Mouse (Mus musculus) frontal cortex, postnatal 10 days (tissue): Measurements from ENCODE around the gene Lsr.
"Not testable (repeated sequence)": the region's sequence is repeated elsewhere in the genome, so short reads cannot be mapped to it uniquely, and the experiment has no call there.

Source experiments
- DNase-seq, 2 experiments: peaks; one replicate each; pipeline ENCODE4 v3.0.0; 2022; ENCODE audit warnings: low spot score in 2 of 2, mixed read lengths in 1 of 2

The Lsr gene

DNA sequence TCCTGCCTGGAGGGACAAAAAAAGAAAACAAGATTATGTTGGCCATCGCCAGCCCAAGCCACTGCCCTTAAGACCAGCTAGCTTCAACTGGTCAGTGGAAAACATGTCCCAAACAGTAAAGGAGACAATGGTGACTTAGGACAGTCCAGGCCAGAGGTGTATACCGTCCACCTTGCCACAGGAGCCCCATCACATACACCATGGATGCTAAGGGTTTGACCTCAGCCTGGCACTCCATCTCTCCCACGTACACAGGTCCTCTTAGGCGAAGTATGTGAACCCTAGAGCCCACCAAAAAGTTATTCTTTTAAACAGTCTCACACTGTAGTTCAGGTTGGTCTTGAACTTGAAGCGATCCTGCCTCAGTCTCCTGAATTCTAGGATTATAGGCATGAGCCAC is 10.4 kb downstream of the Lsr start:
- DNase-seq, result no peak

DNA sequence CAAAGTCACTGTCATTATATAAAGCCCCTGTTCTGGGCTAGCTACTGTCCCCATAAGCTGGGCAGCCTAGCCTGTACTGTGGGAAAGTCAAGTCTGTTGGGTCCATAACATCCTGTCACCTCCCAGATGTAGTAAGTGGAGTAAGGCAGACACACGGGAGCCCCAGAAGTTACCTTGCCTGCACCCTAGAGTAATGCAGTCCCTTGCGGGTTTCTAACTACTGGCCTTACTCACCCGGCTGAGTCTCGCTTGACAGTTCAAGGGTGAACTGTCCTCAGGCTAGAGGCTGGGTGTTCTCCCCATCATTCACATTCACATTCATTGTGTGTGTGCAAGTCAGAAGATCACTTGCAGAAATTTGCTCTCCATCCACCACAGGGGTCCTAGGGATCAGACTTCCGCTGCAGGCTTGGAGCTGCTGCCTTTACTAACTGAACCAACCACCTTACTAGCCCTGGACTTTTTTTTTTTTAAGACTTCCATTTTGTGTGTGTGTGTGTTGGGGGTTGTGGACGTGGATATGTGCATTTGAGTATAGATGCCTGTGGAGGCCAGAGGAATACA is 13.4 kb downstream of the Lsr start:
- DNase-seq, result no peak

DNA sequence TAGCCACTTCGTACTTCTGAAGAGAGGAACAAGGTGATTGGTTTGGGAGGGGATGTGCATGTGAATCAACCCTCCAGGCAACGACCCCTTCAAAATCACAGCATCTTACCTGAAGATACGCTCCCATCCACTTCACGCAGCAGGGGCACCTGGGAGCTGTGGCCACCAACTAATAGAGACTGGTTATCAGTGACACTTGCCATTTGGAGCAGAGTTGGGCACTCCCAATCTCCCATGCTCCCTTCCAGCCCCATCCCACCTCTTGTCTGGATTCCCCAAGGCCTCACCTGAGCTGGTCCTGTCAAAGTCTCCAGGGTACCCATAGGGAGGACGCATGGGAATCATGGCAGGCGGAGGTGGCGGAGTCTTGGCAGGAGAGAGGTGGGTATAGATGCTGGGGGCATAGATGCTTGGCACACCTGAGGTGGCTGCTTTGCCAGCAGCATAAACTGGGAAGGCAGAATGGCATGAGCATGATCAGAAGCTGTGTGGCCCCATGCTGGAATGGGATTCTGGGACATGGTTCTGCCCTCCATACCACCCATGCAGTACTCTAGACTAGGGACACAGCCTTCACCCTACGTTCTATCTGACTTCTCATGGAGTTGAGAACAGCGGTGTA is 14.3 kb downstream of the Lsr start:
- DNase-seq, result no peak

DNA sequence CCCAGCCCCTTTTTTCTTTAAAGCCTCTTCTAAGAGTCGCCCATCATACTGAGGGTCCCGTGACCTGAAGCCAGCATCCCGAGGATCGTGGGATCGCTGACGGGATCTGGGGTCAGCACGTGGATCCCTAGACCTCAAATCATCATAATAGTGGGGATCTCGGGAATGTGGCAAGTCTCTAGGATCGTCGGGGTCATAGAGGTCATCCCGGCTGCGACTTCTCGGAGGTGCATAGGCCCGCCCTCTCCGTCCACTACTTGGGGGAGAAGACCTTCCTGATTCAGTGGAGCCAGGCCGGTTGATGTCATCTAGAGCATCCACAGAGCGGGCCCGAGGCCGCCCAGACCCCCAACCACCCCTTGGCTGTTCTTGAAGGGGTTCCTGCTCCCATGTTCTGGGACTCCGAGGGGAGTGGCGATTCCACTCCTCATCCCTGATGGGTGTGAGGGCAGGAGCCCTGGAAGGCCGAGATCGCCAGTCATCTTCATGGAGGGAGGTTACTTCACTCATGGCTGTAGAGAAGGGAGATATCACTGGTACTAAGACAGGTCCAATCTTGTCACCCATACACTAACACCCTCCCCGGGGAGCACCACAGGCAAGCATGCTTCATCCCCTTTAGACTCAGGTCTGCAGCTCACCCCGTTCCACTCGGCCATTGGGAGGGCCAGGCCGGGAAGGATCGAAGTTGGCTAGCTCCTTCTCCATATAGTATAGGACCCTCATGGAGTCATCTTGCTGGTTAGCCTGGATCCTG is 15.0 kb downstream of the Lsr start:
- no peak for DNase-seq

DNA sequence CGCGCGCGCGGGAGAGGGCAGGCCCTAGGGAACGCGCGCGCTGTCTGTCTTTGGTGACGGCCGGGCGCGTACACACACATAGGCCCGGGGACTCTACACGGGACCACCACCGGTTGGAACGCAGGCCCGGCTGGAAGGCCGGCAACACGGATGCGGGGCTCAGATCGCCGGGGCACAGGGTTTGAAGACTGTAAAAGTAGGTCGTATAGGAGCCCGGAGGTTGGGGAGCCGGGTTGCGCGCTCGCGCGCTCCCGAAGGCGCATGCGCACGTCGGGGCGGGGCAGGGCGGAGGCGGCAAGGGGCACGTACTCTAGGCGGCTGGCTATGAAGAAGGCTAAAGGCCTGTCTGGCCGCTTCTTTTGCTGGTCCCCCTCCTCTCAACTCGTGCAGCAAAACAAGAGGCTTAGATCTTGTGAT is 15.9 kb downstream of the Lsr start:
- DNase-seq, result peak; percentile 82 to 84

DNA sequence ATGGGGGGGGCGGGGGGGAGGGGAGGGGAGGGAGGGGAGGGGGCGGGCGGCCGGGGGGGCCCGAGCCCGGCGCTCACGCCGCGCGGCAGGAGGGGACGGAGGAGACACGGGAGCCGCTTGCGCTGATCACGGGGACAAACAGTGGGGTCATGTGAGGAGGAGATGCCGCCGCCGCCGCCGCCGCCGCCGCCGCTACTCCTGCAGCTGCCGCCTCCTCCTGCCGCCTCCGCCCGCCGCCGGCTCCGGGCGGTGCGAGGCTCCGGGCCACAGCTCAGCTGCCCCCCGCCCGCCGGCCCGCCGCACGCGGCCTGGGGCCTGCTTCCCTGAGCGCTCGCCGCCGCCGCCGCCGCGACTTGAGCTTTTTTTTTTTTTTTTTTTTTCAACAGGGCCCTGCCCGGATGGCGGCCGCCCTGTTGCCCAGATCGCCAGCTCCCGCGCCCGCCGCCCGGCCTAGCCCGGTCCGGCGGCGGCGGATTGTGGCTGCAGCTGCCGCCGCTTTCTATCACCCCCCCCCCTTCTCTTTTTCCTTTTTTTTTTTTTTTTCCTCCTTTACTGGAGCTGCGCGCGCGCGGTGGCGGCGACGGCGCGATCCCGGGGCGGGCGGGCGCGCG is 16.4 kb downstream of the Lsr start, which contains the start of gene Usf2:
TSS of gene Usf2 (minus strand) at position 48 of the 611 bp plus-strand sequence.
- peak; percentile 78 to 84 for DNase-seq

DNA sequence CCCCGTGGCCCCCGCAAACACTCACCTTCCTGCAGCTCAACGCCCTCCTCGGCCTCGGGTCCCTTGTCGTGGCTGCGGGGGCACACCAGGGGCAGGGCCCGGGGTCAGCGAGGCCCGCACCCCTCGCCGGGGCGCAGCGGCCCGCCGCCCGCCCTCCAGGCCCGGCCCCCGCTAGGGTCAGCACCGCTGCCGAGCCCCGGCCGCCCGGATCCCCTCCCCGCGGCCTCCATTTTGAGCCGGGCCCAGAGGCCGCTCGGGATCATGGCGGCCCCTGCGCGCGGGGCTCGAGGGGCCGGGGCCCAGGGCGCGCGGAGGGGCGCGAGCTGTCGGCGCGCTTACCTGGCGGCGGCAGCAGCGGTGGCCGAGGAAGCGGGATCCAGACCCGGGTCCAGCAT is 16.9 kb downstream of the Lsr start:
- DNase-seq, result peak in 1 of 2 experiments; percentile 50

DNA sequence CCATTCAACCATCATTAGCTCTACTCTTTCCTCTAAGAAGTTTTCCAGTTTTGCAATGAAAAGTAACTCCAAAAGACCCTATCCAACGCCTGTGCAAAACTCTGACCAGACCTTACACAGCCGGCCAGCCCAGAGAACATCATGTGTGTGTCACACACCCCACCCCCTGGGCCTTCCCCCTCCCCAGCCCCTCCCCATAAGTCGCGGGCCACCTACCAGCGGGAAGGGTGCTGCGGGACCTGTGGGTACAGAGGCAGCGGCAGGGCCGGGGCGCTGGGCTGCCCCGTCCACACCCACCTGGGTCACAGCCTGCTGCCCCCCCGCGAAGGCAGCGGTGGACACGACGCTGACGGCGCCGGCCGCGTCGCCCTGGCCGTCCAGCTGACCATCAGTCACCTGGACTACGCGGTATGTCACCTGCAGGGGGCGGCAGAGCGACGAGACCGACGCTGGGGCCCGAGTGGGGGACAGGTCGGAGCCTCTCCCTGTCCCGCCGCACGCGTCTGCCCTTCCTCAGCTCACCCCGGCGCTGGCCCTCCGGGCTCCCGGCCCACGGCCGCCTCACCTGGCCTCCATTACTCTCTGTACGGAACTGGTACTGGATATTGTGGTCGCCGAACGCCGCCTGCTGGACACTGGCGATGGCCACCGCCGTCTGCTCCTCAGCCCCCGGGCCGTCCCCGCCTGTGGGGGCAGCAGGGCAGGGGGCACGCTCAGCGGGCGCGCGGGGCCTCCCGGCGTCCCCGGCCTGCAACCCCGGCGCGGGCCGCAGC is 17.5 kb downstream of the Lsr start:
- DNase-seq, result peak; percentile 78 to 82

DNA sequence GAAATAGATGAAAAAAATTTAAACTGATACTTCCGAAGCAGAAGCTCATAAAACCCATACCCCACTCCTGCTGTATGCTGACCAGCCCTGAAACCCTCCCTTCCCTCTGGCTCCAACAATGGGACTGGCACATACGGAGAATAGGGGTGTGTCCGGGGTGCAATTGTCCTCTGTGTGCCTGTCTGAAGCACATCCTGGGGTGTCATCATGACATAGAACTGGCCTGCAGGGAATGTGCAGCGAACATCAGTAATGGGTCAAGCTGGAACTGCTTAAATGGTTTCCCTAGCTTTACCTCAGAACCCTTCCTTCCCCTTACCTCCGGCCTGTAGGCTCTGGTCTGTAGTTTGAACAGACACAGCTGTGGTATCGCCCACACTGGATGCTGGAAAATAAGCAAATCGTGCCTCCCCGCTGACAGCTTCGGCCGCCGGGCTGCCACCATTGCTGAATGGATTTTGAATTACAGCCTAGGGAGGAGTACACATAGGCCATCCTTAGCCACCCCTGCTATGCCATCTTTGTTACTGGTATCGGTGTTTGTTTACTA is 18.2 kb downstream of the Lsr start:
- DNase-seq, result no peak

DNA sequence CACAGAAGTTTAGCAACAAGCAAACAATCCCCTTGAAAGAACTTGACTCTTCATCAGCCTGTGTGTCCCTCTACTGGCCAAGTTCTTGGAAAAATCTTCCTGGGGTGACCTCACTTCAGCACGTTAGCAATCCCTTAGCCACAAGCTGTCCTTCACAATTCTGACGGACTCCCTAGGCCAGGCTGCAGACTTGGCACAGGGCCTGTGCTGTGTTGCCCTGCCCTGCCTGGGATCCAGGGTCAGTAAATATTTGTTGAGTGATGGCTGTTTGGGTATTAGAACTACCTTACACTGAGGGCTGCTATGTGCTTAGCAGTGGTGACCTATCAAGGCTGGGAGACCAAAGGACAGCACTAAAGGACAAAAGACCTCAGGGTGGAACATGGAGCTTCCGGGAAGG is 19.2 kb downstream of the Lsr start:
- no peak for DNase-seq

DNA sequence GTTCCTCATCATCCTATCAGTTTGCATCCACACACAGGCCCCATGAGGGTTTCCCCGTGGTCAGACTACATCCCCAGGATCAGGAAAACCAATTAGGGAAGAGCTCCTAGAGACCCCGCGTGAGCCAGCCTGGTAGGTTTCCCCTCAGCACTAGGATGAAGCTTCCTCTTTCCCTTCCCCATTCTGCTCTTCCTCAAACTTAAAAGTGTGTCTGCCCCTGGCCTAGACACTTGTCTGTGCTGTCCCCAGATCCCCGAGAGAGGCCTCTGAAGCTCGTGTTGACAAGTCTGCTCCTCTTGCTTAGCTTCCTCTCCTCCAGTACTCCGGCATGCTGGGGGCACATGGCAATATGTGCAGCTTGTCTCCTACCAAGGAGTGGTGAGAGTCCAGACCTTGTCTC is 19.8 kb downstream of the Lsr start:
- no peak for DNase-seq

DNA sequence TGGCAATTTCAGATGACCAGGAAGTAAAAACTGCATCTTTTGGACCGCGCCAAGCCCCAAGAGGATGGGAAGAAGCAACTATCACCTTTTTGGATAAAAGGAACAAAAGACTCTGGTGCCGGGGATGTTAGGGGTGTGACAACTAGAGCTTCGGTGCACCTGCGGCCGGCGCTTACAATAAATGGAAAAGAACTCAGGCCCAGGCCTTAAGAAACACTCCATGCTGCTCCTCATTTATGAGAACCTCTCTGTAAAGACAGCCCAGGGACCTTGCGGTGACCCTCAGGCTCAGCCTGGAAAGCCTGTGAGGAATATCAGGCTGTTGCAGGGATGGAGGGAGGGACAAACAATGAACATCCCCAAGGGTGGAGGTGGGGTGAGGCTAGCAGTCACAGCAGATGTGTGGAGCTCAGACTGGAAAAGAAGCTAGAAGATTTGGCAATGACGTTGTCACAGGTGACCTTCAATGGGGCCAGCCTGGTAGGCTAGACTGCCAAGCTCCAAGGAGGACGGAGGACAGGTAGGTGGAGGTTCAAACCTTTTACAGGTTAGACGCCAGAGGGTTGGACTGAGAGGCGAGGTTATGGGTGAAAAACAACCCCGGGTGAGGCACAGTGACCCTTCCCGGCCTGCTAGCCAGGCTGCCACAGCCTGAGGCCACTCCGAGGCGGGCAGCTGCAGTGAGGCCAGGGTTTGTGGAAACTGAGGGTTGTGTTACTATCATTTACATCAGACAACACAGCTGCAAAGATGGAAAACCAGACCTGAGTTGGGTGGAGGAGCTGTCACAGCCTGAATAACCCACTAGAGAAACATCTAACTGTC is 20.6 kb downstream of the Lsr start:
- no peak for DNase-seq

DNA sequence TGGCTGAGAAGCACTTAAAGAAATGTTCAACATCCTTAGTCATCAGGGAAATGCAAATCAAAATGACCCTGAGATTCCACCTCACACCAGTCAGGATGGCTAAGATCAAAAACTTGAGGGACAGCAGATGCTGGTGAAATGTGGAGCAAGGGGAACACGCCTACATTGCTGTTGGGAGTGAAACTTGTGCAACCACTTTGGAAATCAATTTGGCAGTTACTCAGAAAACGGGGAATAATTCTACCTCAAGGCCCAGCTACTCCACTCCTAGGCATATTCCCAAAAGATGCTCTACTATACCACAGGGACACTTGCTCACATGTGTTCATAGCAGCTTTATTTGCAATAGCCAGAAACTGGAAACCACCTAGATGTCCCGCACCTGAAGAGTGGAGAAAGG is 23.4 kb downstream of the Lsr start:
- not testable (repeated sequence) for DNase-seq

DNA sequence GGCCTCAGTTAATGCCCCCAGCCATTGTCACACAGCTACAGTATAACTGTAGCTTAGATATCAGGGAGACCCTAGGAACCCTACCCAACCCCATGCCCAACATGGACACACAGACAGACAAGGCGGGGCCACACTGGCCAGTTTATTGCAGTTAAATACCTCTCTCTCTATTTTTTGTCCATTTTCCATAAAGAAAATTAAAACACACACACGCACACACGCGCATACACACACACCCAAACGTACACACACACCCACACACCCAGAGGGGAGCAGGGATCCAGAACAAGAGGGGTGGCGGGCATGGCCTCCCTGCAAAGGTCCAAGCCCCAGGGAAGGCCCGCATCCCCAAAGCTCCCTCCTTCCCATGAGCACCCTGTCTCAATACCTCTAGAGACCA is 27.4 kb downstream of the Lsr start:
- DNase-seq, result no peak

DNA sequence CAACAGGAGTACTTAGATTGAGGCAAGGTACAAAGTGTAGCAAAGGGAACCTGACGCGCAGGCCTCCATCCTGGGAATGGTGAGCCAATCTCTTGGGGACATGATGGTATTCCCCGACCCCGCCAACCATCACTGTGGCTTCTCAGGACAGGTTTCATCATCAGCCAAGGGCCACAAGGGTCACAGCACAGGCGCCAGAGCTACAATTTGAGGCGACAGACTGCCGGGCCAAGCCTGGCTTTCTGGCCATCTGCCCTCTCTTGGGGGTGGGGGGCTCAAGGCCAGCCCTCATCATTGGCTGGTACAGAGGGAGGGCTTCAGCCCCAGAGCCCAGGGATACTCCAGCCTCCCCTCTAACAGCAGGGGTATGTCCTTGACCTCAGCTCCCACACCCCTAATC is 27.8 kb downstream of the Lsr start:
- DNase-seq, result not testable (repeated sequence)

DNA sequence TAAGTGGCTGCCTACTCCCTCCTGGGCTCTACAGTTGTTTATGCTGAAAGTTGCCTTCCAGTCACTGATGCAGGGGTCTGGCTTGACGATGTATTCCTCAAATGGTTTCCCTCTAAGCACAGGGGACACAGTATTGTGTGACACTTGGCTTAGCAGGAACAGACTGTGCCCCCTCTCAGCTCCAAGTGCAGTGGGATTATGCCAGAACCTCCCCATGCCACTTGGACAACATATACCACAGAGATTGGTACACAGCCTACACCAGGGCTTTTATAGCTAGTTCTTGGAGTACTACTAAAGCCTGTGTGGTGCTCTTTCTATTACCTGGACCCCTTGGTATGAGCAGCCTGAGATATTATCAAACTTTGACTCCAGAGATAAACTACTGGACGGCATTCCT is 28.6 kb downstream of the Lsr start:
- not testable (repeated sequence) for DNase-seq

DNA sequence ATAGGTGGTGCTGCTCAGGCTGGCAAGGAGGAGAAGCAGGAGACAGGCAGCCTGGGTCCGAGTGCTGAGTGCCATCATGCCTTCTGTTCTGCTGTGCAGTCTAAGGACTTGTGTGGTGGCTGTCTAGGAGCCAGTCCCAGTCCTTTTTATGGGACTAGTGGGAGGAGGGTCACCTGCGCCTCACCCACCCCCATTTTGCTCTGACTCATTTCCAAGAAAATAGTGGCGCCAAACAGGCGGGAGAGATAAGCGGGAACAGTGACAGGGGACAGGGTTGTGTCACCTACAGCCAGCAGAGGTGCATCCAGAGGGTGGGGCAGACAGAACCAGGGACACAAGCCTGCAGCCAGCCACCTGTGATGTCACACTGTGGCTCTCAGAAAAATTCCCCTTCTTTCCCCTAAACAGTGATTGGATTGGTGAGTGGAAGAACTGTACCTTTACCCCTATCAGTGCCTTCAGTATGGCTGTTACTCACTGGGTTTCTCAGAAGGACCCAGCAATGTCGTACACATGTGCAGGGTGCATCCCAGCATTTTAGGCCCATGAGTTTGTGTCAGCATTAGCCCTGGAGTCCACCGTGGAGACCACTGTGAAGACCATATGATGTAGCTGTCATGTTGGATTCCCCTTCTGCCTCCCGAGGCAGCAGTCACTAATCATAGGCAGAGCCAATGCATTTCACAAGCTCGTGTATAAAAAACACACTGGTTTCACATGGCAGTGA is 29.2 kb downstream of the Lsr start, which contains the start of gene Hamp:
TSS of gene Hamp (minus strand) at position 124 of the 727 bp plus-strand sequence.
- DNase-seq, result no peak

DNA sequence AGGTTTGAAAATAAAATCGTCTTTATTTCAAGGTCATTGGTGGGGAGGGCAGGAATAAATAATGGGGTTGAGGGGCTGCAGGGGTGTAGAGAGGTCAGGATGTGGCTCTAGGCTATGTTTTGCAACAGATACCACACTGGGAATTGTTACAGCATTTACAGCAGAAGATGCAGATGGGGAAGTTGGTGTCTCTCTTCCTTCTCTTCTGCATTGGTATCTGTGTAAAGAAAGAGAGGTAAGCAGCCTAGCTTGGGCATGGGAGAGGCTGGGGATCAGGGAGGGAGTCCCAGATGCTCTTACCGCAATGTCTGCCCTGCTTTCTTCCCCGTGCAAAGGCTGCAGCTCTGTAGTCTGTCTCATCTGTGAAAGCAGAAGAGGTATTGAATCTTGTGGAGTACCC is 30.9 kb downstream of the Lsr start:
- not testable (repeated sequence) for DNase-seq

DNA sequence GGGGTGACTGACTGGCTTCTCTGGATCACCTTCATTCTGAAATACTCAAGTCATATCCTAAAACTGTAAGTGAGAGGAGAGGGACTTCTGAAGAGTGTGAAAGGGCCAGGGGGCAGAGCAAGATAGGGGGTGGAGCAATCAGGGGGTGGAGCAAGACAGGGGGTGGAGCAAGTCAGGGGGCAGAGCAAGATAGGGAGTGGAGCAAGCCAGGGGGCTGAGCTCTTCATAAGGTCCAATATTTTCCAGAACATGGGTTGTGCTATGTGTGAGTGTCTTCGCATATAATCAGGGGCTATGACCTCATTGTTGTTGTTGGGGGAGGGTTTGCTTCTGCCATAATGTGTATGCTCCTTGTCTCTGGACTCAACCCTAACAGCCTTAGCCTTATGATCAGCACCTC is 33.2 kb downstream of the Lsr start:
- DNase-seq, result not testable (repeated sequence)
